Mouse (Mus musculus) naive thymus-derived CD4-positive, alpha-beta T cell, adult 2 months (primary cell): ENCODE results near the gene Gm20458.

Experiments
- DNase-seq: peaks from one replicate; pipeline ENCODE4 v3.0.0-alpha.2; 2011; ENCODE audit warnings: low read depth

Gene Gm20458

GRCm38 (mm10) chr2:164460745-164461551, at the start of gene Gm20458:
Gene Gm20458, plus strand, starts transcription at chr2:164460967.
- peak; percentile 97 for DNase-seq

DNA sequence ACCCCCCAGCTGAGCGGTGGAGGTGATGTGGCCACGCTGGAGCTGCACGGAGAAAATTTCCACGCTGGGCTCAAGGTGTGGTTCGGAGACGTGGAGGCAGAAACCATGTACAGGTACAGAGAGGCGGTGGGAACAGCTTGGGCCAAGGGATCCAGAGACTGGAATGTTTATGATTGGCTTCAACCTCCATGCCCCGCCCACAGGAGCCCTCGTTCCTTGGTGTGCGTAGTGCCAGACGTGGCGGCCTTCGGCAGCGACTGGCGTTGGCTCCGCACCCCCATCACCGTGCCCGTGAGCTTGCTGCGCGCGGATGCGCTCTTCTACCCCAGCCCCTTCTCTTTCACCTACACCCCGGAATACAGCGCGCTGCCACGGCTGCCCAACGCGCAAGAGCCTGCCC, 46.6 kb upstream of the Gm20458 start:
- DNase-seq: no peak

GRCm38 (mm10) chr2:164414581-164414980, 46.2 kb upstream of the Gm20458 start:
- no peak for DNase-seq

- peak; percentile 69 for DNase-seq
These were observed 43.6 kb upstream of the Gm20458 start for GRCm38 (mm10) chr2:164417198-164417597.

- DNase-seq: no peak
These were observed 42.4 kb upstream of the Gm20458 start for GRCm38 (mm10) chr2:164418308-164418875.

DNA sequence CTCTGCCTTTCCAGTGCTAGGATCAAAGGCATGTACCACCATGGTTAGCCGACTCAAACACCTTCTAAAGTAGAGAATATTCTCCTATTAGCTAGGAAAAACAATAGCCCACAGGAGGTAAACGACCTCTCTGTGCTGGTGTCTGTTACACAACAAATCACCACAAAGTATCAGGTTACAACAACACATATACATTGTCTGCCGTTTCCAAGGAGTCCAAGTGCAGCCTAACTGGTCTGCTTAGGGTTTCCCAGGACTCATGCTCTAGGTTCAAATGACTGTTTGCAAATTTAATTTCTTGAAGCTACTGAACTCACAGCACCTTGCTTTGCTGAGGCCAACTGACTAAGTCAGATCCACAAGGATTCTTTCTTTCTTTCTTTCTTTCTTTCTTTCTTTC, 41.3 kb upstream of the Gm20458 start:
- DNase-seq: no peak

DNA sequence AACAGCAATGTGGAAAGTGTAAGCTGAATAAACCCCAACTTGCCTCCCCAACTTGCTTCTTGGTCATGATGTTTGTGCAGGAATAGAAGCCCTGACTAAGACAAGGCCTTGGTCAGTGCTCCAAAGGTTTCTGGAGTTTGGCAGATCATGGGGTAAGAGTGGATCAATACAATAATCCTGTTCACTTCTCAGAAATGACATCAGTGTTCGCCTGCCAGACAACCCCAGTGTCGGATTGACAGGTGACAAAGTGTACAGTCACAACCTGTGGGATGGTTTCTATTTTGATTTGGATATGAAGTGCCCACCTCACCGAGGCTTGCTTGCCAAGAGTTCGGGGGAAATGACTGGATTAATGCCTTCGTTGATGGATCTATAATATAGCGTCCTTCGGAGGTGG, 39.5 kb upstream of the Gm20458 start:
- no peak for DNase-seq

DNA sequence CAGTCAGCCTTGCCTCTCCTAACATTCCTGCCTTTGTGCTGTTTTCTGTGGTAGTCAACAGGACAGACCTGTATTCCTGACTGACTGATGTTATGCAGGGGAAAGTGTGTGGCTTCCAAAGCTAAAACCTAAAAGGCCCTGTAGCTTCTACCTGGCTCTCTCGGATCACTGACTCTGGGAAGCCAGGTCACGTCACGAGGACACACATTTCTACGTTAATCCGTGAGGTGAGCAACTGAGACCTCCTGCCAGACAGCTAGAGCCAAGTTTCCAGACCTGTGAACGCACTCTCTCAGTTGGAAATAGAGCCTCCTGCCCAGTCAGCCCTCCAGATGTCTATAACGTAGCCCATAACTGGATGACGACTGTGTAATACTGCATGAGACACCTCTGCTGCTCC, 38.8 kb upstream of the Gm20458 start:
- no peak for DNase-seq

GRCm38 (mm10) chr2:164422675-164423393, 37.9 kb upstream of the Gm20458 start:
- DNase-seq: no peak

DNA sequence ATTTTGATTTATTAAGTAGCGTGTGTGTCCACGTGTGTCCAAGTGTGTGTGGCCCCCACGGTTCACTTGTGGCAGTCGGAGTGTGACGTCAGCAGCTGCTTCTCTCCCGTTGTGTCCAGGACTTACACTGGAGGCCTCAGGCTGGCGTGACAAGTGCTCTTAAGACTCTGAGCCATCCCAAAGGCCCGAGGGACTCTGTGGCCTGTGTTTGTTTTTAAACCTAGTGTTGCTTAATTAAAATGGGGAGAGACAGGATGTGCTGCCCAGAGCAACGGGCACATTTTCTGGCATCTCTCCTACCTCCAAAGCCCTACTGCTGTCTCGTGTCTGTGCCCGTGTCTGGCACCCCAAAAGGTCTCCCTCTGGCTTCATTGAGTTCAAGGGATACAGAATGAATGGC, 37.3 kb upstream of the Gm20458 start:
- no peak for DNase-seq

DNA sequence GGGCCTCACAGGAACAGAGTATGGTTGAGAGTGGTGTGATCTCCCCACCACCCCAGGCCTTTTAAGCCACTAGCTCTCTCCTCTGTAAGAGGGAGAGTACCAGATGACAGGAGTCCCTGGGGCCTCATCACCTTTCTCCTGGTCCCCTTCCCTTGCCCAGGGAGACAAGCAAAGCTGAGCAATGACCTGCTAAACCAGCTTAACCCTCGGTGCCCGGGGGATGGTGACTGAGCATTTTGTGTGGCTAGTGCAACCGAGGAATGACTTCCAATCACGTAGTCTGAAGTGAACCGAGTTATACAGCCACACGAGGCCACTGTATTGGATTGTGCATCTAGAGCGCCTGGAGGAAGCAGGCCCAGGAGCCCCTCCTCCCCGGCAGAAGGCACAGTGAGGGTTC, 36.4 kb upstream of the Gm20458 start:
- no peak for DNase-seq

- DNase-seq: no peak
These were observed 35.4 kb upstream of the Gm20458 start for GRCm38 (mm10) chr2:164425401-164425800.

GRCm38 (mm10) chr2:164426121-164426520, 34.6 kb upstream of the Gm20458 start:
- DNase-seq: no peak

DNA sequence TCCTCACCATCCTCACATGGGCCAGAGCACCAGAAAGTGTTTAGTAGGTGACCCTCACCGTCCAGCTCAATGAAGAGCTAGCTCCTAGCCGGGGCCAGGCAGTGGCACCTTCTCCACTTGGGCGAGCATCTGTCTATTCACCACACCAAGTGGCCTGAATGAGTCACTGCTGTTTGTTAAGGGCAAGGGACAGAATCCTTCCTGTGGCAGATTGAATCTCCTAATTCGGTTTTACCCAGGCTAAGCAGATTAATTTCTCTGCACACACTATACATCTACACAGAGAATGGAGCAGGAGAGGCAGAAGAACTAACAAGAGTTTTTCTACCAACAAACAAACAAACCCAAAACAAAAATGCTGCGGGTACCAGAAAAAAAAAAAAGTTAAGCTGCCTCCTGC, 33.8 kb upstream of the Gm20458 start:
- DNase-seq: no peak

DNA sequence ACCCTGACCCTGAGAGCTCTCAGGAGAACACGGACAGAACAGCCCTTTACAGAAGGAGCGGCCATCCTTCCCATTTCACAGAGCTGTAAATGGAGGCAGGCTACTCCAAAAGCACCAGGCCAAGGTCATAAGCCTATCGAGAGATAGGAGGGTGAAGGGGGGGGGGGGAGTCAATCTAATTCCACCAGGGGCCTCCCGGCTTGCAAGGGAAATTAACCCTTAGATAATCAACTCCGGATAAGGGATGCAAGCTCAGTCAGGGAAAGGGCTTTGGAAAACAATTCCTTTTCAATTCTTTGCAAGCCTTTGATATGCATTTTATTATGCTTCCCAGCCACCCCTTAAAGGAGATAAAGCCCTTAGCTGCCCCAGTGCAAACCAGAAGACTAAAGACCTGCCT, 32.3 kb upstream of the Gm20458 start:
- DNase-seq: no peak

DNA sequence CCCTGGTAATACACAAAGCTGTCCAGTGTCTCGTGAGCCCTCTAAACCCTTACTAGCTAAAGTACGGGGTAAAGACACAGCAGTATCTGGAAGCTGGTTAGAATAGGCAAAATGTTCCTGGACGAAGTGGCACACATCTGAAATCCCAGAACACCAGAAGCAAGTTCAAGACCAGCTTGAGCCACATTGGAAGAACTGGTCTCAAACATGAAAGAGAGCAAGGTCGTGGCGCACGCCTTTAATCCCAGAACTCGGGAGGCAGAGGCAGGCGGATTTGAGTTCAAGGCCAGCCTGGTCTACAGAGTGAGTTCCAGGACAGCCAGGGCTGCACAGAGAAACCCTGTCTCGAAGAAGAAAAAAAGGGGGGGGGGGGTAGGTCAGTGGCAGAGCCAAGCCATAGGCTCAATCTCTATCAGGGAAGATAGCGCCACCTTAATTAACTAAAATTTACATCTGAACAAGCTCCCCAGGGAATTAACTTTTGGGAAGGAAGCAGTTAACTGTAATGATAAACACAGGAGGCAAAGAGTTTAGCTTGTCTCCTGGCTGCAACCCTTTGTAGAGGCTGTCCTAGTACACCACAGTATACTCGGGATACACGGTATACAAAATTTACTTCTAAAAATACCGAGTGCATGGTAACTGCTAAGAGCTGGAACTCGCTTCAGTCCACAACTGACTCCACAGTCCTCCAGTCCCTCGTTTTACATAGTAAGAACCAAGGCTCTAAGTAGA, 30.7 kb upstream of the Gm20458 start:
- DNase-seq: no peak

DNA sequence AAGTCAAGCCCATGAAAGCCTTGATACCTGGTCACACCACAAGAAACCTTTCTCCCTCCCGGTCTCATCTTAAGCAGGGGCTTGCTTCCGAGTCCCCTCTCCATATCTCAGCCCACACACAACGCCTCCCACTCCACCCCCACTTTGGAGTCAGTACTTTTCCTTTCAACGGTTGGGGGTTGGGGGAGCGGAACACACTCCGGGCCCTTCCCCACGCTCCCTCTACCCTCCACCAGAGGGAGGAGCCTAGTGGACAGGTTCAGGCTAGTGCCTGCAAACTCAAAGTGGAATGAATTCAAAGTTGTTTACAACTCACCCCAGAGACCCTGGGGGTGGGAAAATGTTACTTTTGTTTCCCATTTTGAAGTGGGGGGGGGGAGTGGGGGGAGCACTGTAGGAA, 30.1 kb upstream of the Gm20458 start:
- DNase-seq: no peak

- DNase-seq: no peak
These were observed 28.9 kb upstream of the Gm20458 start for GRCm38 (mm10) chr2:164431676-164432465.

GRCm38 (mm10) chr2:164432541-164433191, 28.1 kb upstream of the Gm20458 start:
- no peak for DNase-seq

GRCm38 (mm10) chr2:164433278-164433895, 27.4 kb upstream of the Gm20458 start:
- DNase-seq: no peak

DNA sequence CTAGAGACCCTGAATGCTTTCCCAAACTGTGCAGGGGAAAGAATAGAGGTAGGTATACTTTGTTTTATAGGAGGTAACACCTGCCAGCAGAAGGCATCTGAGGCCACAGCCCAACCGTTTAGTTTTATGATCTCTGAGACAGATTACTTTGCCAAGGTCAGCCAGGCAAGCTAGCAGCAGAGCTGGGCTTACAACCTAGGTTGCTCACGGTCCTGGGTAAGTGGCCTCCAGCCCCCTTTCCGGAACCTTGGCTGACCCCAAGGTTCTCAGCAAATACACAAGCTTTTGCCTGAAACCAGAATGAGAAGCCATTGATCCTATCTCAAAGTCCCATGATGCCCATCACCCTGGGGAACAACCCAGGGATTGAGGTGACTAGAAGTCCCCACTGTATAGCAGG, 26.1 kb upstream of the Gm20458 start:
- no peak for DNase-seq
